Mouse (Mus musculus) kidney, postnatal 0 days (tissue): Measurements from ENCODE around the gene Tdrkh. TPM values are rescaled to one million over a fixed set of nuclear protein-coding genes. Genes with fewer than 3 reads are reported as not detected.
A peak's percentile ranks its signal among the peaks of the same experiment; 100 is the strongest.

Source experiments
- ATAC-seq: fragments of 200-750 bp; cut with Nextera tagmentation; replicated peaks from 2 replicates; pipeline ENCODE4 v1.8.0; 2017; ENCODE audit warnings: low read depth, moderate number of reproducible peaks, moderate TSS enrichment, moderate library complexity; ENCODE audit not compliant: low FRiP score
- DNase-seq: peaks from one replicate; pipeline ENCODE4 v3.0.0-alpha.2; 2016; ENCODE audit warnings: low spot score
- H3K27ac ChIP-seq: fragments of 300-500 bp; sonication (generic); 2 replicates; pipeline ENCODE4 v1.5.1; 2014; ENCODE audit warnings: mild to moderate bottlenecking
- H3K27me3 ChIP-seq: fragments of 300-500 bp; sonication (generic); 2 replicates; pipeline ENCODE4 v1.6.1; 2014; ENCODE audit warnings: low read length, mixed read lengths; ENCODE audit not compliant: insufficient read depth
- H3K36me3 ChIP-seq: fragments of 300-500 bp; sonication (generic); 2 replicates; pipeline ENCODE4 v1.6.1; 2014; ENCODE audit warnings: low read length, mixed read lengths; ENCODE audit not compliant: insufficient read depth
- H3K4me1 ChIP-seq: fragments of 300-500 bp; sonication (generic); replicated peaks from 2 replicates; pipeline ENCODE4 v1.6.1; 2014; ENCODE audit warnings: antibody characterized with exemption, low read length, mixed read lengths; ENCODE audit not compliant: insufficient read depth
- H3K4me2 ChIP-seq: fragments of 300-500 bp; sonication (generic); 2 replicates; pipeline ENCODE4 v1.6.1; 2014; ENCODE audit warnings: mild to moderate bottlenecking, low read length, moderate library complexity, mixed read lengths
- H3K4me3 ChIP-seq: fragments of 300-500 bp; sonication (generic); replicated peaks from 2 replicates; pipeline ENCODE4 v1.5.1; 2014; ENCODE audit warnings: low read depth, low read length
- H3K9ac ChIP-seq: fragments of 300-500 bp; sonication (generic); 2 replicates; pipeline ENCODE4 v1.6.1; 2014; ENCODE audit warnings: low read depth, low read length
- H3K9me3 ChIP-seq: fragments of 300-500 bp; sonication (generic); replicated peaks from 2 replicates; pipeline ENCODE4 v1.6.1; 2016; ENCODE audit warnings: low read length, inconsistent platforms, mixed read lengths
- CTCF ChIP-seq: IDR thresholded peaks from 2 replicates; pipeline ENCODE4 v1.5.1; 2016; ENCODE audit warnings: antibody characterized with exemption, low read depth, mild to moderate bottlenecking, moderate library complexity
- WGBS: fragments of 180-500 bp; shearing (Covaris S2); extraction: QIAGEN DNeasy Blood & Tissue Kit; methylation state at CpG from one replicate; pipeline ENCODE4 v1.1.7; 2014; 5-methylcytosine and 5-hydroxymethylcytosine counted together
- polyA plus RNA-seq: library from polyadenylated mRNA; unstranded; fragments of >200 nt; fragmentation: Nextera tagmentation; extraction: Ambion mirVana; gene quantifications from 2 replicates; pipeline ENCODE4 v1.2.1, GENCODE M21; 2015

The Tdrkh gene
- polyA plus RNA-seq, 1 experiment from 2014 or later: 11.1 TPM

GRCm38 (mm10) chr3:94457055-94457454, 44.0 kb downstream of the Tdrkh start:
- no peak for TF ChIP-seq CTCF
- 66% methylated on average over 3 of the region's 3 CpGs for WGBS
- H3K4me2 ChIP-seq: no peak overlapping the region

GRCm38 (mm10) chr3:94459834-94460233, 46.8 kb downstream of the Tdrkh start:
- WGBS: 88% methylated on average over 2 of the region's 2 CpGs
- DNase-seq (no peak), ATAC-seq (no peak)
- no peak for TF ChIP-seq CTCF
- Histone ChIP-seq H3K4me3 (no peak overlapping the region), H3K9ac (no peak overlapping the region), H3K36me3 (no peaks in the 10 kb centered on the region), H3K27me3 (no peaks in the 10 kb centered on the region), H3K4me1 (no peaks in the 10 kb centered on the region), H3K4me2 (no peak overlapping the region), H3K9me3 (no peaks in the 10 kb centered on the region), H3K27ac (no peak overlapping the region)

More at GRCm38 (mm10) chr3:94457055-94457454, 44.0 kb downstream of the Tdrkh start:
- H3K9ac ChIP-seq: no peak overlapping the region
- H3K27ac ChIP-seq: no peak overlapping the region
- no peaks in the 10 kb centered on the region for H3K4me1 ChIP-seq
- ATAC-seq (no peak), DNase-seq (no peak)
- no peaks in the 10 kb centered on the region for H3K36me3 ChIP-seq
- no peak overlapping the region for H3K4me3 ChIP-seq
- H3K27me3 ChIP-seq: no peaks in the 10 kb centered on the region
- no peaks in the 10 kb centered on the region for H3K9me3 ChIP-seq

- Histone ChIP-seq H3K4me3 (no peak overlapping the region), H3K4me1 (no peaks in the 10 kb centered on the region), H3K27ac (no peak overlapping the region), H3K27me3 (no peaks in the 10 kb centered on the region), H3K4me2 (no peak overlapping the region), H3K9me3 (no peaks in the 10 kb centered on the region), H3K9ac (no peak overlapping the region), H3K36me3 (no peaks in the 10 kb centered on the region)
- no peak for TF ChIP-seq CTCF
- 54% methylated on average over 11 of the region's 11 CpGs for WGBS
- DNase-seq (no peak), ATAC-seq (0 out of 2 replicates have a peak, but pooled peaks have one; percentile 46)
Measured at GRCm38 (mm10) chr3:94463926-94464578, 51.0 kb downstream of the Tdrkh start.

- H3K4me2 ChIP-seq: no peak overlapping the region
- DNase-seq (no peak), ATAC-seq (no peak)
- no peak overlapping the region for H3K9ac ChIP-seq
- H3K4me3 ChIP-seq: no peak overlapping the region
- H3K9me3 ChIP-seq: no peaks in the 10 kb centered on the region
- H3K4me1 ChIP-seq: no peaks in the 10 kb centered on the region
- WGBS: 69% methylated on average over 13 of the region's 13 CpGs
- no peaks in the 10 kb centered on the region for H3K36me3 ChIP-seq
- no peaks in the 10 kb centered on the region for H3K27me3 ChIP-seq
- no peak overlapping the region for H3K27ac ChIP-seq
- no peak for TF ChIP-seq CTCF
Measured at GRCm38 (mm10) chr3:94465632-94466430, 52.8 kb downstream of the Tdrkh start.

GRCm38 (mm10) chr3:94468931-94469330, 55.9 kb downstream of the Tdrkh start:
- no peak overlapping the region for H3K4me3 ChIP-seq
- TF ChIP-seq CTCF: no peak
- H3K36me3 ChIP-seq: no peaks in the 10 kb centered on the region
- no peaks in the 10 kb centered on the region for H3K27me3 ChIP-seq
- ATAC-seq (no peak), DNase-seq (no peak)
- WGBS: 56% methylated on average over 3 of the region's 3 CpGs
- no peak overlapping the region for H3K9ac ChIP-seq
- H3K4me2 ChIP-seq: no peak overlapping the region
- H3K27ac ChIP-seq: no peak overlapping the region
- no peaks in the 10 kb centered on the region for H3K9me3 ChIP-seq
- H3K4me1 ChIP-seq: no peaks in the 10 kb centered on the region

GRCm38 (mm10) chr3:94472447-94473114, 59.5 kb downstream of the Tdrkh start:
- ATAC-seq (peak; percentile 76; the same call in 1 of the 2 replicates), DNase-seq (peak; percentile 62)
- no peaks in the 10 kb centered on the region for H3K4me1 ChIP-seq
- H3K36me3 ChIP-seq: no peaks in the 10 kb centered on the region
- no peaks in the 10 kb centered on the region for H3K27me3 ChIP-seq
- no peaks in the 10 kb centered on the region for H3K9me3 ChIP-seq
- H3K27ac ChIP-seq: no peak overlapping the region
- no peak for TF ChIP-seq CTCF
- no peak overlapping the region for H3K4me3 ChIP-seq
- peak overlapping the region; percentile 40 for H3K4me2 ChIP-seq
- H3K9ac ChIP-seq: no peak overlapping the region
- 9% methylated on average over 28 of the region's 28 CpGs for WGBS
